Mouse (Mus musculus): Measurements from ENCODE around the gene Hepacam2. TPM values are rescaled to one million over a fixed set of nuclear protein-coding genes. Genes with fewer than 3 reads are reported as not detected.

Gene Hepacam2
- total RNA-seq, 2 experiments from 2014 or later = 0.34 to 0.40 TPM

- Histone ChIP-seq H3K27ac (no peak overlapping the region), H3K4me3 (no peak overlapping the region)
- intact Hi-C loops (cut with DNase I) = loop anchor here (5.0 kb wide), 1 partner anchor 1875 kb away; the partner anchor contains the start of gene Asb4
- TF ChIP-seq CTCF (IDR thresholded peaks at IDR 0.05) = no peak
- DNase-seq (ENCODE audit: extremely low spot score in 1 of 2, low spot score in 2 of 2) = no peak
Observed at GRCm38 (mm10) chr6:3507078-3507477, 9.0 kb upstream of the Hepacam2 start.

GRCm38 (mm10) chr6:3505289-3505688, 7.2 kb upstream of the Hepacam2 start:
- TF ChIP-seq CTCF (IDR thresholded peaks at IDR 0.05) = no peak
- DNase-seq (ENCODE audit: extremely low spot score in 1 of 2, low spot score in 2 of 2) = no peak
- Histone ChIP-seq H3K27ac (no peak overlapping the region), H3K4me3 (no peak overlapping the region)
- intact Hi-C loops (cut with DNase I) = loop anchor here (5.0 kb wide), 1 partner anchor 1877 kb away; the partner anchor contains the start of gene Asb4

GRCm38 (mm10) chr6:3500286-3500685, 2.2 kb upstream of the Hepacam2 start:
- Histone ChIP-seq H3K4me3 (no peak overlapping the region), H3K27ac (no peak overlapping the region)
- DNase-seq (ENCODE audit: extremely low spot score in 1 of 2, low spot score in 2 of 2) = no peak
- TF ChIP-seq CTCF (IDR thresholded peaks at IDR 0.05) = no peak
- intact Hi-C loops (cut with DNase I) = no loop called here

DNA sequence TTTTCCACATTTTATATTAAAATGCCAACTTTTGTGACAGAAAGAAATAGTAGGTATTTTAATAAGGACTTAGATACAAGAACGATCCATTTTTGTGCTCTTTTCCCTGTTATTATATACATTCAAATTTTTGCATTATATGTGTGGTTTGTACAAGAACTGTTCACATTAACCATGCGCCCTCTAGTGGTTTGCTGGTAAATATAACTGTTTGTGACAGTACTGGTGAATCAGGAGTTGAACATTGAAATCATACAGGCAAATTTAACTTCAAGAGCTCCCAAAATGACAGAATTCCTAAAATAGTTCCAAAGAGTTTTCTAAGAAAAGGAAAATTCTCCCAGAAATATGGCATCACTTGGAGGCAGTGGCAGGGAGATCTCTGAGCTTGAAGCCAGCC, 1.9 kb downstream of the Hepacam2 start:
- Histone ChIP-seq H3K4me3 (no peak overlapping the region), H3K27ac (no peak overlapping the region)
- no peak for DNase-seq (ENCODE audit: extremely low spot score in 1 of 2, low spot score in 2 of 2)
- intact Hi-C loops (cut with DNase I) = loop anchor here (1.0 to 5.0 kb wide), 2 partner anchors 50 to 591 kb away; partner anchors contain the start of gene Bet1
- TF ChIP-seq CTCF (IDR thresholded peaks at IDR 0.05) = peak; percentile 87

- TF ChIP-seq CTCF (IDR thresholded peaks at IDR 0.05) = no peak
- H3K4me3 ChIP-seq = no peak overlapping the region
- intact Hi-C loops (cut with DNase I) = no loop called here
Observed at GRCm38 (mm10) chr6:3494285-3494684, 3.8 kb downstream of the Hepacam2 start.

GRCm38 (mm10) chr6:3487355-3487754, 10.7 kb downstream of the Hepacam2 start:
- no peak for TF ChIP-seq CTCF (IDR thresholded peaks at IDR 0.05)
- Histone ChIP-seq H3K4me3 (no peak overlapping the region), H3K27ac (no peak overlapping the region)
- no peak for DNase-seq (ENCODE audit: extremely low spot score in 1 of 2, low spot score in 2 of 2)
- intact Hi-C loops (cut with DNase I) = no loop called here

More at GRCm38 (mm10) chr6:3494285-3494684, 3.8 kb downstream of the Hepacam2 start:
- no peak overlapping the region for H3K27ac ChIP-seq
- no peak for DNase-seq (ENCODE audit: extremely low spot score in 1 of 2, low spot score in 2 of 2)

- Histone ChIP-seq H3K27ac (no peak overlapping the region), H3K4me3 (no peak overlapping the region)
- no peak for TF ChIP-seq CTCF (IDR thresholded peaks at IDR 0.05)
- DNase-seq (ENCODE audit: extremely low spot score in 1 of 2, low spot score in 2 of 2) = no peak
- intact Hi-C loops (cut with DNase I) = no loop called here
Observed at GRCm38 (mm10) chr6:3485133-3485532, 13.0 kb downstream of the Hepacam2 start.

DNA sequence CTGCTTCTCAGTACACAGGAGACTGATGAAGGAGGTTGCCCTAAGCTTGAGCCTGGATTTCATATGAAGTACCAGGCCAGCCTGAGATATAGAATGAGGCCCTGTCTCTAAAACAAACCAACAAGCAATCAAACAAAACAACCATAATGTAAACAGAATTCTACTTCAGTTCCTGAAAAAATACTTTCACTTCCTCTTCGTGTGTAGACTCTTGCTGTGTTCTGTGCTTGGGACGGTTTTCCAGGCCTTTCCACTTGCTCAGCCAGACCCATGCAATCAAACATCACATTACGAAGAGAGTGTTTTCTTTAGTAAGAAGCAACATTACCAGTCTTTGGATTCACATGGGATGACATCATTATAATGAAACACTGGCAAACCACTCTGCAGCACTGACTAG, 16.4 kb downstream of the Hepacam2 start:
- DNase-seq (ENCODE audit: extremely low spot score in 1 of 2, low spot score in 2 of 2) = no peak
- TF ChIP-seq CTCF (IDR thresholded peaks at IDR 0.05) = no peak
- intact Hi-C loops (cut with DNase I) = no loop called here
- H3K27ac ChIP-seq = no peak overlapping the region
- no peak overlapping the region for H3K4me3 ChIP-seq

DNA sequence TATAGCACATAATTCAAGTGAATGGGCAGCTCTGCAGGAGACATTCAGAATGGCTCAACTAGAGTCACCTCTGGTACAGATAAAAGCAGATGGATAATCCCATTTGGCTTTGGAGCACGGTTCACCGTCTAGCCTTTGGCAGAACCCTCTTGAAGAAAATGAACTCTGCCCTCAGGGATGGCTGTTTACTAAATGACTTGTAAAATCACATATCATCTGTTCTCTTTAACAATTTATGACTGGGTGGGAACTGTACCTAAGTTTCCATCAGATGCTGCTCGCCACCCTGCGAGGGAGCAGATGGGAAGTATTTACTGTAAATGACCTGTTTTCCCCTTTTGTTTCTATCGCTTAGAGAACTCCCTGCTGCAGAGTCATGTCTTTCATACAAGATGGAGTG, 18.2 kb downstream of the Hepacam2 start:
- Histone ChIP-seq H3K27ac (no peak overlapping the region), H3K4me3 (no peak overlapping the region)
- intact Hi-C loops (cut with DNase I) = no loop called here
- DNase-seq (ENCODE audit: extremely low spot score in 1 of 2, low spot score in 2 of 2) = no peak
- TF ChIP-seq CTCF (IDR thresholded peaks at IDR 0.05) = no peak

DNA sequence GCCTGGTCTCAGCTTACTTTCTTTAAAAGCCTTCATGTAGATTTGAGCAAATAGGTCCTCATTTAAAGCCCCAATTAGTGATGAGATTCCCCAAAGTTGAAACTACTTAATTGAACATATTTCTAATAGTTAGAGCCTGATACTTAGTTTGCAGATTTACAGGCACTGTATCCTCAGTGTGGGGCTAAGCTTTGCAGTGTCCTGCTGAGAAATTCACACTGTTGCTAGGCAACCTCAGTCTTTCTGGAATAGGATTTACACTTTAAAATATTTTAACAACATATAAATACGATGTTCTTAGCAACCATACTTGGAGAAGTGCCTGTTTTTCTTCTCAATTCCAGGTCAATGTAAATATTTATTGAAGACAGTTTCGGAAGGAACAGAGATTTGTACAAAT, 21.8 kb downstream of the Hepacam2 start:
- H3K27ac ChIP-seq = no peak overlapping the region
- intact Hi-C loops (cut with DNase I) = no loop called here
- no peak for DNase-seq (ENCODE audit: extremely low spot score in 1 of 2, low spot score in 2 of 2)
- no peak overlapping the region for H3K4me3 ChIP-seq
- TF ChIP-seq CTCF (IDR thresholded peaks at IDR 0.05) = no peak

- no peak overlapping the region for H3K4me3 ChIP-seq
- no peak for TF ChIP-seq CTCF (IDR thresholded peaks at IDR 0.05)
- intact Hi-C loops (cut with DNase I) = no loop called here
- DNase-seq (ENCODE audit: extremely low spot score in 1 of 2, low spot score in 2 of 2) = no peak
- no peak overlapping the region for H3K27ac ChIP-seq
Observed at GRCm38 (mm10) chr6:3470706-3471105, 27.4 kb downstream of the Hepacam2 start.

DNA sequence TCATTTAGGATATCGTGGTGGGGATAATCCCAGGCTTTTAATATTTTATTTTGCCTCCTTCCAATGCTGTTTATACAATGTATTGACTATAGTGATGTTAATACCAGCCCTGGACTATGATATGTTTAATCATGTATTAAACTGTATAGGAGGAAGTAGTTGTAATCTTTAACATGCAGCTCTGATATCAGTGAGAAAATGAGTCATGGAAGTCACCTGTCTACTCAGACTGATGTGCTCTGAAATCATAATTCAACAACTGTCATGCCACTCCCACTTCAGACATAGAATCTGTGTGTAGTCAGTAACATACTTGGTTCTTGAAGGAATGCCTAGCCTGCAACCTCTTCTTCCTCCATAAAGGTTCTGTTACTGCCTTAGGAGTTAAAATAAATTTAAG, 29.5 kb downstream of the Hepacam2 start:
- TF ChIP-seq CTCF (IDR thresholded peaks at IDR 0.05) = no peak
- DNase-seq (ENCODE audit: extremely low spot score in 1 of 2, low spot score in 2 of 2) = no peak
- Histone ChIP-seq H3K4me3 (no peak overlapping the region), H3K27ac (no peak overlapping the region)
- intact Hi-C loops (cut with DNase I) = no loop called here

DNA sequence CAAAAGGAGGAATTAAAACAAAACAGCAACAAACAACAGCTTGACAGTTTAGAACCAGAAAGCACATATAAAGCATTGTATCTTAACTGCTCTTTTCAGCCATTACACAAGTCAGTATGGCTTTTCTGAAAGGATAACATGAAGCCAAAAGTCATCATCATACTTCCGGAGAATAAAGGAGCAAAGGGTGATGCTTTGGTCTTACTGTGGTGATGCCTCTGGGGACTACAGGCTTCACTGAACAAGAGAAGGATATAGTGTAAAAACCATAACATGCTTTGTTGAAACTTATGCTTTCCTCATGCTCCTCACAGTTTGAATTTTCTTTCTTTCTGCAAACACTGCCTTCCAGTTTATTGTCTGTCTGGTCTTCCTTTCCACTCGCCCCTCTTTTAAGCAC, 34.5 kb downstream of the Hepacam2 start:
- intact Hi-C loops (cut with DNase I) = no loop called here
- no peak overlapping the region for H3K27ac ChIP-seq
- H3K4me3 ChIP-seq = no peak overlapping the region
- no peak for DNase-seq (ENCODE audit: extremely low spot score in 1 of 2, low spot score in 2 of 2)
- no peak for TF ChIP-seq CTCF (IDR thresholded peaks at IDR 0.05)

Measured in left cerebral cortex, adult 2 months (tissue).